Mouse (Mus musculus): ENCODE data around the gene Phka2. TPM values are rescaled to one million over a fixed set of nuclear protein-coding genes. Genes with fewer than 3 reads are reported as not detected.
A peak's percentile ranks its signal among the peaks of the same experiment; 100 is the strongest.

Gene Phka2
- polyA plus RNA-seq (2015; fragmentation: Nextera tagmentation; extraction: Ambion mirVana), result 12.9 and 13.3 TPM in 2 replicates

GRCm38 (mm10) chrX:160502048-160503041, at the start of gene Phka2:
TSS of gene Phka2 (plus strand) at chrX:160502166.
- peak; percentile 98 for ATAC-seq (ENCODE audit: borderline replicate concordance, extremely low read depth, low FRiP score, low TSS enrichment)

GRCm38 (mm10) chrX:160455686-160456085, 46.3 kb upstream of the Phka2 start:
- no peak overlapping the region for H3K9ac ChIP-seq
- no peaks in the 10 kb centered on the region for H3K9me3 ChIP-seq
- no peak overlapping the region for H3K27ac ChIP-seq
- no peak overlapping the region for H3K4me3 ChIP-seq
- ATAC-seq (ENCODE audit: borderline replicate concordance, extremely low read depth, low FRiP score, low TSS enrichment), result no peak
- 67% methylated on average over 5 of the region's 5 CpGs for WGBS
- no peaks in the 10 kb centered on the region for H3K4me1 ChIP-seq
- no peaks in the 10 kb centered on the region for H3K36me3 ChIP-seq
- no peak overlapping the region for H3K4me2 ChIP-seq
- no peaks in the 10 kb centered on the region for H3K27me3 ChIP-seq

More at GRCm38 (mm10) chrX:160502048-160503041, at the start of gene Phka2:
- Histone ChIP-seq H3K4me3 (peak within 1 kb of the TSS; percentile 61), H3K4me1 (peaks cover 4% of the 10 kb centered on the region; the same call in 1 of the 2 replicates), H3K27me3 (peaks cover 27% of the 10 kb centered on the region; the same call in 1 of the 2 replicates), H3K36me3 (no peaks in the 10 kb centered on the region), H3K9me3 (no peaks in the 10 kb centered on the region), H3K4me2 (peak within 1 kb of the TSS; percentile 65), H3K27ac (peak within 1 kb of the TSS; percentile 87), H3K9ac (peak within 1 kb of the TSS; percentile 47)
- WGBS, result 18% methylated on average over 60 of the region's 61 CpGs

GRCm38 (mm10) chrX:160471257-160471786, 30.6 kb upstream of the Phka2 start:
- Histone ChIP-seq H3K4me1 (no peaks in the 10 kb centered on the region), H3K4me2 (no peak overlapping the region), H3K9me3 (no peaks in the 10 kb centered on the region), H3K36me3 (no peaks in the 10 kb centered on the region), H3K27ac (no peak overlapping the region), H3K9ac (no peak overlapping the region), H3K4me3 (no peak overlapping the region), H3K27me3 (peaks cover 5% of the 10 kb centered on the region; the same call in 1 of the 2 replicates)
- 69% methylated on average over 3 of the region's 3 CpGs for WGBS
- no peak for ATAC-seq (ENCODE audit: borderline replicate concordance, extremely low read depth, low FRiP score, low TSS enrichment)

GRCm38 (mm10) chrX:160489784-160490183, 12.2 kb upstream of the Phka2 start:
- H3K9me3 ChIP-seq, result no peaks in the 10 kb centered on the region
- no peaks in the 10 kb centered on the region for H3K36me3 ChIP-seq
- no peak overlapping the region for H3K9ac ChIP-seq
- peaks cover 33% of the 10 kb centered on the region for H3K27me3 ChIP-seq
- ATAC-seq (ENCODE audit: borderline replicate concordance, extremely low read depth, low FRiP score, low TSS enrichment), result no peak
- no peak overlapping the region for H3K4me3 ChIP-seq
- no peaks in the 10 kb centered on the region for H3K4me1 ChIP-seq
- H3K27ac ChIP-seq, result no peak overlapping the region
- WGBS, result 76% methylated on average over 2 of the region's 2 CpGs
- H3K4me2 ChIP-seq, result no peak overlapping the region

- 41% methylated on average over 3 of the region's 3 CpGs for WGBS
These were observed 7.6 kb upstream of the Phka2 start for GRCm38 (mm10) chrX:160494333-160494732.

GRCm38 (mm10) chrX:160494921-160495320, 7.0 kb upstream of the Phka2 start:
- 44% methylated on average over 6 of the region's 6 CpGs for WGBS
- H3K4me1 ChIP-seq, result no peaks in the 10 kb centered on the region
- no peaks in the 10 kb centered on the region for H3K9me3 ChIP-seq
- no peak overlapping the region for H3K4me2 ChIP-seq
- no peak for ATAC-seq (ENCODE audit: borderline replicate concordance, extremely low read depth, low FRiP score, low TSS enrichment)
- H3K9ac ChIP-seq, result no peak overlapping the region
- H3K36me3 ChIP-seq, result no peaks in the 10 kb centered on the region
- peaks cover 39% of the 10 kb centered on the region for H3K27me3 ChIP-seq
- H3K4me3 ChIP-seq, result no peak overlapping the region
- H3K27ac ChIP-seq, result no peak overlapping the region

More at GRCm38 (mm10) chrX:160494333-160494732, 7.6 kb upstream of the Phka2 start:
- no peak for ATAC-seq (ENCODE audit: borderline replicate concordance, extremely low read depth, low FRiP score, low TSS enrichment)
- Histone ChIP-seq H3K36me3 (no peaks in the 10 kb centered on the region), H3K4me2 (no peak overlapping the region), H3K27ac (no peak overlapping the region), H3K4me1 (no peaks in the 10 kb centered on the region), H3K4me3 (no peak overlapping the region), H3K9me3 (no peaks in the 10 kb centered on the region), H3K27me3 (peaks cover 40% of the 10 kb centered on the region), H3K9ac (no peak overlapping the region)

GRCm38 (mm10) chrX:160496473-160496872, 5.5 kb upstream of the Phka2 start:
- 63% methylated on average over 5 of the region's 5 CpGs for WGBS
- H3K4me1 ChIP-seq, result no peaks in the 10 kb centered on the region
- no peaks in the 10 kb centered on the region for H3K36me3 ChIP-seq
- H3K9me3 ChIP-seq, result no peaks in the 10 kb centered on the region
- no peak overlapping the region for H3K9ac ChIP-seq
- H3K4me3 ChIP-seq, result no peak overlapping the region
- H3K27me3 ChIP-seq, result peaks cover 39% of the 10 kb centered on the region
- no peak overlapping the region for H3K27ac ChIP-seq
- H3K4me2 ChIP-seq, result no peak overlapping the region
- no peak for ATAC-seq (ENCODE audit: borderline replicate concordance, extremely low read depth, low FRiP score, low TSS enrichment)

- Histone ChIP-seq H3K27me3 (peaks cover 35% of the 10 kb centered on the region), H3K4me2 (no peak overlapping the region), H3K27ac (no peak overlapping the region), H3K36me3 (no peaks in the 10 kb centered on the region), H3K4me1 (peaks cover 4% of the 10 kb centered on the region; the same call in 1 of the 2 replicates), H3K4me3 (no peak overlapping the region), H3K9me3 (no peaks in the 10 kb centered on the region), H3K9ac (no peak overlapping the region)
- WGBS, result 73% methylated on average over 3 of the region's 3 CpGs
- ATAC-seq (ENCODE audit: borderline replicate concordance, extremely low read depth, low FRiP score, low TSS enrichment), result no peak
These were observed 871 bp upstream of the Phka2 start for GRCm38 (mm10) chrX:160501095-160501494.

GRCm38 (mm10) chrX:160501687-160502047, 299 bp upstream of the Phka2 start:
- peak; percentile 68 for ATAC-seq (ENCODE audit: borderline replicate concordance, extremely low read depth, low FRiP score, low TSS enrichment)
- Histone ChIP-seq H3K36me3 (no peaks in the 10 kb centered on the region), H3K9ac (peak overlapping the region; percentile 40), H3K27me3 (peaks cover 31% of the 10 kb centered on the region; the same call in 1 of the 2 replicates), H3K27ac (peak overlapping the region; percentile 87; the same call in 1 of the 2 replicates), H3K4me2 (peak overlapping the region; percentile 65), H3K4me1 (peaks cover 4% of the 10 kb centered on the region; the same call in 1 of the 2 replicates), H3K9me3 (no peaks in the 10 kb centered on the region), H3K4me3 (peak overlapping the region; percentile 61)
- 24% methylated on average over 12 of the region's 12 CpGs for WGBS

GRCm38 (mm10) chrX:160509046-160509445, 7.1 kb downstream of the Phka2 start:
- H3K4me2 ChIP-seq, result no peak overlapping the region
- no peaks in the 10 kb centered on the region for H3K4me1 ChIP-seq
- no peak overlapping the region for H3K4me3 ChIP-seq
- 0 out of 2 replicates have a peak, but pooled peaks cover 5% of the 10 kb centered on the region for H3K27me3 ChIP-seq
- no peak for ATAC-seq (ENCODE audit: borderline replicate concordance, extremely low read depth, low FRiP score, low TSS enrichment)
- H3K9ac ChIP-seq, result no peak overlapping the region
- WGBS, result 36% methylated on average over 1 of the region's 1 CpGs
- no peak overlapping the region for H3K27ac ChIP-seq
- no peaks in the 10 kb centered on the region for H3K9me3 ChIP-seq
- no peaks in the 10 kb centered on the region for H3K36me3 ChIP-seq

GRCm38 (mm10) chrX:160510197-160510596, 8.2 kb downstream of the Phka2 start:
- Histone ChIP-seq H3K36me3 (no peaks in the 10 kb centered on the region), H3K4me3 (no peak overlapping the region), H3K27me3 (no peaks in the 10 kb centered on the region), H3K27ac (no peak overlapping the region), H3K9ac (no peak overlapping the region), H3K9me3 (no peaks in the 10 kb centered on the region), H3K4me2 (no peak overlapping the region), H3K4me1 (no peaks in the 10 kb centered on the region)
- WGBS, result 61% methylated on average over 2 of the region's 2 CpGs
- no peak for ATAC-seq (ENCODE audit: borderline replicate concordance, extremely low read depth, low FRiP score, low TSS enrichment)

- H3K9ac ChIP-seq, result no peak overlapping the region
- no peak for ATAC-seq (ENCODE audit: borderline replicate concordance, extremely low read depth, low FRiP score, low TSS enrichment)
- H3K4me2 ChIP-seq, result no peak overlapping the region
- H3K27ac ChIP-seq, result no peak overlapping the region
- H3K4me1 ChIP-seq, result no peaks in the 10 kb centered on the region
- no peaks in the 10 kb centered on the region for H3K27me3 ChIP-seq
- no peaks in the 10 kb centered on the region for H3K36me3 ChIP-seq
- H3K9me3 ChIP-seq, result no peaks in the 10 kb centered on the region
- H3K4me3 ChIP-seq, result no peak overlapping the region
These were observed 14.1 kb downstream of the Phka2 start for GRCm38 (mm10) chrX:160516027-160516426.
